8 mouse cellular contexts compared by ENCODE assay signal in the genomic region with DNA sequence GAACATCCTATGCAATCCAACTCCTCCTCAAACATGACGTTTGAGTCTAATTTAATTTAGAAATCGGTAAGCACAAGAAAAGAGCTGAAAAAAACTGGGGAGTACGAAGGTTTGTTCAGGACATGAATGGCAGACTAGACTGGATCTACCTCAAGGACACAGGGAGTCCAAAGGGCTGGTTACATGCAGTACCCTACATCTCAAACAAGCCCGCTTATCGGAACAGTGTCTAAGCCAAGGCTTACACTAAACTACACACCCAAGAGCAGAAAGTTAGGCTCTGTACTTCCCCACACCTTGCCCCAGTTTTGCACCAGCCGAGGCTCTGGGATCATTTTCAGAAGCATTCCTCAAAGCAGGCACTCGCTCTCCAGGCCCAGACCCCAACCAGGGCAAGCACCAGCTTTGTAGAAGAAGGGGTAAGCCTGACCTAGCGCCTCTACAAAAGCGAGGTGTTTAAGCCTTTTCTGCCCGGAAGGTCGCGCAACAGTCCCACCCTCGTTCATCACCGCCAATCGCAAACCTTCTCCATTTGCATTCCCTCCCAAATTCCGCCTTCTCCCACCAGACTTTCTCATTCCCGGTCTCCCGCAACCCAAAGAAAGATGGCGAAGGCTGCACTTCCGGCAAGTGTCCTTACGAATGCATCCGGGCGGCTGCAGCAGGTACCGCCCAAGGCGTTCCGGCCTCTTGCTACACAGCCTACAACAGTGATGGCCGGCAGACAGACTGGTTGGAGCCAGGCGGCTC. TPM values are rescaled to one million over a fixed set of nuclear protein-coding genes. Genes with fewer than 3 reads are reported as not detected.
DNase-seq lines count a peak whose midpoint lies in the region; ATAC-seq lines count a peak whose summit lies in the region.

Nr1h3 (minus strand) TSS at position 613 of the 750 bp plus-strand sequence.
Acp2 (plus strand) TSS at position 664 of the 750 bp plus-strand sequence.

- intact Hi-C loops in left cerebral cortex, postnatal 14 days (cut with DNase I) = loop anchor here (1.0 to 2.0 kb wide), 2 partner anchors 20 to 62 kb away; partner anchors contain the start of gene Arfgap2

- ATAC-seq in intestine, embryonic 14.5 days (replicated peaks; ENCODE audit: low FRiP score, low TSS enrichment, low read depth) = peak; percentile 97

- H3K9me3 ChIP-seq in intestine, embryonic 14.5 days (ENCODE audit: control insufficient read depth, low read length) = no peaks in the 10 kb centered on the region

- peak; percentile 93 for DNase-seq in adrenal gland, adult 18-20 months (ENCODE audit: low spot score in 2 of 2)
- DNase-seq in embryo, embryonic 11 days = peak; percentile 95
- DNase-seq in gastrocnemius, postnatal 25 days = peak; percentile 91
- peak; percentile 99 for DNase-seq in intestine, embryonic 14.5 days (ENCODE audit: low spot score)
- peak; percentile 96 to 97 for DNase-seq in left cerebral cortex, postnatal 14 days (ENCODE audit: low spot score in 2 of 2)
- DNase-seq in mesoderm, embryonic 11.5 days (ENCODE audit: low read depth, low spot score) = peak; percentile 97
- DNase-seq in right cerebral cortex, postnatal 36 days (ENCODE audit: low spot score in 2 of 2) = peak; percentile 92 to 93
- peak; percentile 95 for DNase-seq in yolk sac, embryonic 10.5 days (ENCODE audit: low spot score)

- H3K27ac ChIP-seq in intestine, embryonic 14.5 days (ENCODE audit: low read depth) = peak within 1 kb of the TSS; percentile 92

- H3K27me3 ChIP-seq in intestine, embryonic 14.5 days (replicated peaks; ENCODE audit: control insufficient read depth, insufficient read depth, low read length) = no peaks in the 10 kb centered on the region

- 2% methylated on average over 28 of the region's 28 CpGs for WGBS in intestine, embryonic 14.5 days

- peaks cover 12% of the 10 kb centered on the region for H3K4me1 ChIP-seq in intestine, embryonic 14.5 days (replicated peaks; ENCODE audit: control insufficient read depth, insufficient read depth, low read length)

- peak within 1 kb of the TSS; percentile 72 for H3K4me3 ChIP-seq in intestine, embryonic 14.5 days (ENCODE audit: low read depth, low read length)

- peaks cover 21% of the 10 kb centered on the region for H3K36me3 ChIP-seq in intestine, embryonic 14.5 days (ENCODE audit: control insufficient read depth, insufficient read depth, low read length)

- peak within 1 kb of the TSS; percentile 90 for H3K4me2 ChIP-seq in intestine, embryonic 14.5 days (ENCODE audit: low read length)

- peak within 1 kb of the TSS; percentile 81 for H3K9ac ChIP-seq in intestine, embryonic 14.5 days (ENCODE audit: low read length)

RNA-seq across cellular contexts. Expression of gene Nr1h3, which starts in this region (rescaled TPM):
- total RNA-seq in adrenal gland, adult 18-20 months (2021) = 10 to 100 TPM; 22.2 to 53.1 TPM
- total RNA-seq in gastrocnemius, postnatal 25 days (2021) = 10 to 100 TPM; 15.6 to 16.7 TPM
- polyA plus RNA-seq in intestine, embryonic 14.5 days (2014; fragmentation: Nextera tagmentation; extraction: Ambion mirVana) = 4.2 and 4.9 TPM in 2 replicates
- total RNA-seq in left cerebral cortex, postnatal 14 days (2021) = 1 to 10 TPM; 1.9 to 2.3 TPM

RNA-seq across cellular contexts. Expression of gene Acp2, which starts in this region (rescaled TPM):
- total RNA-seq in adrenal gland, adult 18-20 months (2021) = 10 to 100 TPM; 38.5 to 43.7 TPM
- total RNA-seq in gastrocnemius, postnatal 25 days (2021) = 10 to 100 TPM; 11.7 to 12.6 TPM
- polyA plus RNA-seq in intestine, embryonic 14.5 days (2014; fragmentation: Nextera tagmentation; extraction: Ambion mirVana) = 26.1 and 31.9 TPM in 2 replicates
- 10 to 100 TPM; 51.0 to 54.8 TPM for total RNA-seq in left cerebral cortex, postnatal 14 days (2021)

Comparison
In these comparisons a context has a peak if more than half of its experiments do, and no peak if none do; other contexts are left out.
1. Peak in every context shown above with its lines: DNase-seq, ATAC-seq, H3K4me3 ChIP-seq and H3K27ac ChIP-seq.
2. RNA of gene Nr1h3 (total RNA-seq): 22.2 to 53.1 TPM in adrenal gland, adult 18-20 months and 15.6 to 16.7 TPM in gastrocnemius, postnatal 25 days; 1.9 to 2.3 TPM in left cerebral cortex, postnatal 14 days; every median in the first group is over 4 times any median in the second.